Mouse (Mus musculus) cerebellum, postnatal 4 days (tissue): ENCODE results near the gene Pmis2.

Source experiments
- DNase-seq, 2 experiments: peaks; one replicate each; pipeline ENCODE4 v3.0.0; 2022; ENCODE audit warnings: low spot score in 2 of 2, mixed read lengths in 1 of 2

Gene Pmis2

GRCm38 (mm10) chr7:30671480-30671879 is at the start of gene Pmis2:
TSS of gene Pmis2 (minus strand) at chr7:30671605.
- DNase-seq = no peak

GRCm38 (mm10) chr7:30719669-30720068 is 48.3 kb upstream of the Pmis2 start:
- DNase-seq = no peak

- DNase-seq = no peak
Observed at GRCm38 (mm10) chr7:30717716-30718046, 46.3 kb upstream of the Pmis2 start.

GRCm38 (mm10) chr7:30717006-30717715 is 45.8 kb upstream of the Pmis2 start:
- DNase-seq = peak in 1 of 2 experiments; percentile 60

- no peak for DNase-seq
Observed at GRCm38 (mm10) chr7:30711942-30712341, 40.5 kb upstream of the Pmis2 start, which contains the start of gene Atp4a. TSS of gene Atp4a (plus strand) at chr7:30712209.

GRCm38 (mm10) chr7:30707441-30707840 is 36.0 kb upstream of the Pmis2 start:
- DNase-seq = no peak

GRCm38 (mm10) chr7:30706214-30706882 is 34.9 kb upstream of the Pmis2 start:
- DNase-seq = no peak

- DNase-seq = no peak
Observed at GRCm38 (mm10) chr7:30698589-30698988, 27.2 kb upstream of the Pmis2 start, which contains the start of gene 2200002J24Rik. TSS of gene 2200002J24Rik (plus strand) at chr7:30698926.

GRCm38 (mm10) chr7:30698101-30698500 is 26.7 kb upstream of the Pmis2 start:
- DNase-seq = no peak

- DNase-seq = no peak
Observed at GRCm38 (mm10) chr7:30688325-30688724, 16.9 kb upstream of the Pmis2 start.

GRCm38 (mm10) chr7:30683425-30683824 is 12.0 kb upstream of the Pmis2 start:
- DNase-seq = no peak

GRCm38 (mm10) chr7:30681897-30682296 is 10.5 kb upstream of the Pmis2 start:
- DNase-seq = no peak

- DNase-seq = peak in 1 of 2 experiments; percentile 71
Observed at GRCm38 (mm10) chr7:30678263-30678975, 7.0 kb upstream of the Pmis2 start.

GRCm38 (mm10) chr7:30669229-30669628 is 2.2 kb downstream of the Pmis2 start:
- no peak for DNase-seq

- peak in 1 of 2 experiments; percentile 12 for DNase-seq
Observed at GRCm38 (mm10) chr7:30665321-30665720, 6.1 kb downstream of the Pmis2 start.

- DNase-seq = peak; percentile 81 to 93
Observed at GRCm38 (mm10) chr7:30664529-30665200, 6.7 kb downstream of the Pmis2 start, which contains the start of gene Haus5. TSS of gene Haus5 (minus strand) at chr7:30664994.

GRCm38 (mm10) chr7:30649591-30650540 is 21.5 kb downstream of the Pmis2 start, which contains the start of gene Rbm42:
TSS of gene Rbm42 (minus strand) at chr7:30650317.
- peak; percentile 85 to 95 for DNase-seq

GRCm38 (mm10) chr7:30639083-30639482 is 32.3 kb downstream of the Pmis2 start:
- no peak for DNase-seq

- no peak for DNase-seq
Observed at GRCm38 (mm10) chr7:30636395-30636794, 35.0 kb downstream of the Pmis2 start.

- DNase-seq = no peak
Observed at GRCm38 (mm10) chr7:30635752-30636151, 35.7 kb downstream of the Pmis2 start, which contains the start of gene Etv2. TSS of gene Etv2 (minus strand) at chr7:30635852.
